Mouse (Mus musculus): ENCODE results near the gene Prom2. TPM values are rescaled to one million over a fixed set of nuclear protein-coding genes. Genes with fewer than 3 reads are reported as not detected.

Prom2 gene
- polyA plus RNA-seq, 1 experiment from 2014 or later: not detected

DNA sequence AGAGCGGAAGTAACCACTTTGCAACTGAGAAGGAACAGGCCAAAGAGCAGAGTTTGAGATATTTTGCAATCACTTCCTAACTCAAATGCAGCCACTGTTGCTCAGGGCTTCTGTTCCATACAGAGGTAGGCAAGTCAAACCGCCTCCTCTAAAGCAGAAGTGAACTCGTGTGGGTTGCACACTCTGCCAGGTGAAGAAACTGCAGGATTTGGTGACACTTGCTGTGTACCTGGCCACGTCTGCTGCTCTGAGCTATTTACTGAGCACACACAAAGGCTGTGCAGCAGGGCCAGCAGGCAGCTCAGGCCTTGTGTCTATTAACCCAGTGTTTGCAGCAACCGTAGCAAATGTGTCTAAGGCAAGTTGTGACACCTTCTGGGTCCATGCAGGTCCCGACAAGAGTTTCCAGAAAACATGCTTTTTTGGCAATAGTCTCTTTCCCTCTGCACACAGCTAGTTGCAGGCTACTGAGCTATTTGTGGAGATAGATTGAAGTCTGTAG, 35.1 kb downstream of the Prom2 start:
- Histone ChIP-seq H3K9me3 (replicated peaks) (no peaks in the 10 kb centered on the region), H3K4me3 (no peak overlapping the region), H3K27me3 (no peaks in the 10 kb centered on the region), H3K27ac (no peak overlapping the region), H3K4me1 (peaks cover 20% of the 10 kb centered on the region), H3K4me2 (no peak overlapping the region), H3K36me3 (ENCODE audit: poor library complexity, severe bottlenecking) (peaks cover 12% of the 10 kb centered on the region), H3K9ac (no peak overlapping the region)
- WGBS: 87% methylated on average over 6 of the region's 6 CpGs
- ATAC-seq: no peak

DNA sequence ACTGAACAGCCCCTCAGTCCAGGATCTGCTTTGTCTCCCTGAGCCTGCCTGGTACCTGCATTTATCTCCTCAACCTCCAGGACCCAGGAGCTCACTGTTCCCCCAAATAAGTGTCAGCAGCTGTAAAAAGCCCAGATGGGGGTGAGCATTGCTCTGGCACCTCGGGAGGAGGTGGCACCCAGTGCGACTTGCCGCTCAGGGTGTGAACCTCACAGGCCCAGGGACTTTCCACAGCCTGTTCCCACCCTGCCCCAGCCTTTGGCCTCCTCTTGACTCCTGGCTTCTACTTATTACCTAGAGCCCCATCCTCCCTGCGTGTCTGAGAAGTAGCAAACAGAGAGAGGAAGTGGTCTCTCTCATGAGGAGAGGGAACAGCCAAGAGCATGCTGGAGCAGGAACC, 36.1 kb downstream of the Prom2 start:
- Histone ChIP-seq H3K27me3 (no peaks in the 10 kb centered on the region), H3K9ac (no peak overlapping the region), H3K27ac (no peak overlapping the region), H3K36me3 (ENCODE audit: poor library complexity, severe bottlenecking) (peaks cover 12% of the 10 kb centered on the region), H3K4me1 (peaks cover 17% of the 10 kb centered on the region), H3K4me3 (no peak overlapping the region), H3K9me3 (replicated peaks) (no peaks in the 10 kb centered on the region), H3K4me2 (no peak overlapping the region)
- ATAC-seq: no peak
- 79% methylated on average over 4 of the region's 4 CpGs for WGBS

DNA sequence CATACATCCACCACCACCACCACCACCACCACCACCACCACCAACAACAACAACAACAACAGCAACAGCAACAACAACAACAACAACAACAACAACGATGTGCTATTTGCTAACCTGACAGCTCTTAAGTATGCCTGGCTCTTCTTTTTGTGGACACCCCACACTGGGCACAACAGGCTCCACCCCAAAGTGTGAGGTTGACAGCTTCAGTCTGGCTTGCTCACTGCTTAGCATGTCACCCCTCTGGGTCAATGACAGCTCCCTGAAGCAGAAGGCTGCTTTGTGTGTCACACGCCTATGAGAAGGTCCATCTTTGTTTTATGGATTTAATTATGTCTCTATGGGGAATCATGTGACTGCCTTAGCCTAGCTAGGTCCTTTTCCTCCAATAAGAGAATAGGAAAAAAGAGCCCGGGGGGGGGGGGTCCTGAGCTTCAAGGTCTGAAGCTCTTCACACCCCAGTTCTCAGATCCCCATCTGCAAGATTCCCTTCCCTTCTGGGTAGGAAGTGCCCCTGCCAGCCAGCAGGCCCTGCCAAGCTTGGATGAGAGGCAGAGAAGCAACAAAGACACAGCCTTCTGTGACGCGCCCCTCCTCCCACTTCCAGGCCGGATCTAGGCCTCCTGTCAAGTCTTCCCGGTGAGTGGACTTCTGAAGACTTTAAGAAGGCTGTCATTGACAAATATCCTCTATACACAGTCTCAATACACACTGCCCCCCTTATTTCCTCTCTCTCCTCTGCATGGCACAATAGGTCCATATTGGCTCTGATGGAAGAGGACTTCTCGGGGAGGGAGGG, 37.3 kb downstream of the Prom2 start:
- ATAC-seq: peak; percentile 57
- H3K9me3 ChIP-seq (replicated peaks): no peaks in the 10 kb centered on the region
- H3K4me2 ChIP-seq: no peak overlapping the region
- H3K36me3 ChIP-seq (ENCODE audit: poor library complexity, severe bottlenecking): peaks cover under 1% of the 10 kb centered on the region
- no peak overlapping the region for H3K9ac ChIP-seq
- peaks cover 17% of the 10 kb centered on the region for H3K4me1 ChIP-seq
- peak overlapping the region; percentile 57 for H3K27ac ChIP-seq
- H3K4me3 ChIP-seq: no peak overlapping the region
- no peaks in the 10 kb centered on the region for H3K27me3 ChIP-seq
- whole genome bisulfite sequencing: 47% methylated on average over 8 of the region's 8 CpGs

DNA sequence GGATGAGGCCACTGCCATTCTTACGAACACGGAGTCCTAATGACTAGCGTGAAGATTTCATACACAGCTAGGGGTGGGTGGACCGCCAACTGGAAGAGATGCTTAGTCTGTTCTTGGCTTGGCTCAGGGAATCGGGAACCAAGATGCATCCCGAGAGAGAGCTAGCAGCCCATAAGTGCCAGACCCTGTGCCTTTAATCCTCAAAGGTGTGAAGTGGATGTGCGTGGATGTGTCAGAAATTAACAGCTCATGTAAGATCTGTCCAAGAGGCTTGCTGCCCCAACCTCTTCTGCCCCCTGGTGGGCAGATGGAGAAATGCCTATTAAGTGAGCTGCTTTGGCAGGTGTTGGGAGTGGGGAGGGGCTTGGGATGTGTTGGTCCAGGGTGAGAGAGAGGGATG, 40.2 kb downstream of the Prom2 start:
- Histone ChIP-seq H3K36me3 (ENCODE audit: poor library complexity, severe bottlenecking) (no peaks in the 10 kb centered on the region), H3K4me2 (no peak overlapping the region), H3K4me1 (peaks cover 13% of the 10 kb centered on the region; the same call in 1 of the 2 replicates), H3K27me3 (no peaks in the 10 kb centered on the region), H3K4me3 (no peak overlapping the region), H3K9ac (no peak overlapping the region), H3K27ac (no peak overlapping the region), H3K9me3 (replicated peaks) (no peaks in the 10 kb centered on the region)
- peak; percentile 17; the same call in 1 of the 2 replicates for ATAC-seq
- 59% methylated on average over 7 of the region's 7 CpGs for WGBS

DNA sequence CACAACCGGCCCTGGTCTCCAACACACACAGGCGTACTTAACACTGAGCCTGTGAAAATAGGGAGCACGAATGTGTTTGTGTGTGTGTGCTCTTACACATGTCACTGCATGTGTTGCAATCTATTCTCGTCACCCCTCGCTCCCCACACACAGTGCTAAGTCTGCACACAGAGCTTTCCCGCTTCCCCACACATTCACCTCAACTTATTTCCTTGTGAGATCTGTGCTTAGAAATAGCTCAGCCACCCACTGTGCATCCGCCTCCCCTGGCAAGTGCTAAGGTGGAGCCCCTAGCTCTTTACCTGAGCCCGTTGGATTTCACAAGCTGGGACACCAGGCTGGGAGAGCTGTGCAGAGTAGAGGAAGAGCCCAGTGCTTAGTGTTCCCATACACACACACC, 42.5 kb downstream of the Prom2 start:
- no peak for ATAC-seq
- 81% methylated on average over 8 of the region's 8 CpGs for WGBS

DNA sequence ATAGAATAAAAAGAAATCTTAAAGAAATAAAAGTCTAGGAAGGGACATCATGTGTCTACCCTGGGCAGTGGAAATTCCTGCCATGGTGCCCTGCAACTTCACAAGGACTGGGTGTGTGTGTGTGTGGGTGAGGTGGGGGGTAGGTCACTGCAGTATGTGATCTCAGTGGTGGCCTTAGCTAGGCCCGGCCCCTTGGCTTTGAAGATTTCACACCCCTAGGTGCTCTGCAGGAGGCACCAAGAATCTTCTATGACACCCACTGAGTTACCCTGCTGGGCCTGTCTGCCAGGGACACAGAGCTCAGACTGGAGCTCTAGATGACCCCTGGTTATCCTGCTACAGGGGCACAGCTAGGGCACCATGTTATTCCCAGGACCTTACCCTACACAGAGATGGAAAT, 44.9 kb downstream of the Prom2 start:
- Histone ChIP-seq H3K36me3 (ENCODE audit: poor library complexity, severe bottlenecking) (no peaks in the 10 kb centered on the region), H3K27ac (no peak overlapping the region), H3K9me3 (replicated peaks) (no peaks in the 10 kb centered on the region), H3K27me3 (no peaks in the 10 kb centered on the region), H3K4me2 (no peak overlapping the region), H3K4me1 (no peaks in the 10 kb centered on the region), H3K9ac (no peak overlapping the region), H3K4me3 (no peak overlapping the region)
- 80% methylated on average over 1 of the region's 1 CpGs for WGBS
- ATAC-seq: no peak

More for the DNA sequence above, 42.5 kb downstream of the Prom2 start:
- H3K27me3 ChIP-seq: no peaks in the 10 kb centered on the region
- no peaks in the 10 kb centered on the region for H3K36me3 ChIP-seq (ENCODE audit: poor library complexity, severe bottlenecking)
- no peak overlapping the region for H3K4me3 ChIP-seq
- H3K27ac ChIP-seq: no peak overlapping the region
- no peaks in the 10 kb centered on the region for H3K9me3 ChIP-seq (replicated peaks)
- 0 out of 2 replicates have a peak, but pooled peaks cover 1% of the 10 kb centered on the region for H3K4me1 ChIP-seq
- H3K4me2 ChIP-seq: no peak overlapping the region
- no peak overlapping the region for H3K9ac ChIP-seq

DNA sequence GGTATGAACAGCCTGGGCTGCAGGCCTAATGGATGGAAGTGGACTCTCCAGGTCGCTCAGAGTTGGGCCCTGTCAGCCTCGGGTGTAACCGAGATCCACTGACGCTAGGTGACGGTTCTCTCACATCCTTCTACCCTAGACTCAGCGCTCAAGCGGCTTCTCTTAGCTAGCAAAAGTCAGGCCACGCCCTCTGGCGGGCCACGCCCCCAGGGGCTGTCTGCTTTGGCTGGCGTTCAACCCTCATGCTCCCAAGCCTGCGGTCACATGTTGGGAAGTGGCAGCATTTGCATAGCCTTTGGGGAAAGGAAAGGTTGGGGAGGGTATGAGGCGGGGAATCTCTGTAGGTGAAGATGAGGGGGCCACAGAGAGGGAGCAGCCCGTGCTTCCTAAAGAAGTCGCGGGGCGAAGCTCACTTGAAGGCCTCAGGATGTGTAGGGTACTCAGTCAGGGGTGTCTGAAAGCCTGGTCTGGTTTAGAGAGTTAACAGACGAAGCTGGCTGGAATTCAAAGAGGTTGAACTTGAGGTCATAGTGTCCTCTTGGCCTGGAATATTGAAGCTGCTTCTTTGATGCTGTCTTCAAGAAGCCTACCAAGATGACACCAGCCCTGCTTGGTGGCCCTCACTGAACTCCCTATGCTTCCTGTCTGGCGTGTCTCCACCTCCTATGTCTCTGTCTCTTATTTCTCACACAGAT, 56.6 kb downstream of the Prom2 start:
- H3K27me3 ChIP-seq: peaks cover 64% of the 10 kb centered on the region
- H3K27ac ChIP-seq: no peak overlapping the region
- H3K4me1 ChIP-seq: peaks cover 36% of the 10 kb centered on the region
- peak overlapping the region; percentile 30; the same call in 1 of the 2 replicates for H3K9ac ChIP-seq
- H3K4me2 ChIP-seq: peak overlapping the region; percentile 44
- no peaks in the 10 kb centered on the region for H3K9me3 ChIP-seq (replicated peaks)
- H3K36me3 ChIP-seq (ENCODE audit: poor library complexity, severe bottlenecking): no peaks in the 10 kb centered on the region
- ATAC-seq: peak; percentile 73
- WGBS: 8% methylated on average over 19 of the region's 19 CpGs
- peak overlapping the region; percentile 23 for H3K4me3 ChIP-seq

DNA sequence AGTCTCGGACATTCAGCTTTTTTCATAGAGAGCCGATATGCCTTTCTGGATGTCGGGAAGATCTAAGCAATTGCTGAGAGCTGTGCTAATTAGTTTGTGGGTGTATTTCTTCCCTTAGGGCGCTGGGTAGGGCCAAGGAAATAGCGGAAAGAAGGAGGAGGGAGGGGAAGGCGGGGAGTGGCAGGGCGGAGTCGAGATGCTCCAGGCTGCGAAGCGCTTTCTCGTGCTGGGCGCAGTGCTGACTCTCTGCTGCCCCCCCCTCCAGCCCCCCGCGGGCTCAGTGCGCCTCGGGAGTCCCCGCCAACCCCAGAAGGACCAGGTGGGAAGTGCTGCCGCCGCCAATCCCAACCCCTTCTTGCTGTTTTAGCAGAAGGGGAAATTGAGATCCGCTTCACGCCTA, 58.3 kb downstream of the Prom2 start:
- Histone ChIP-seq H3K4me3 (peak overlapping the region; percentile 38), H3K9me3 (replicated peaks) (no peaks in the 10 kb centered on the region), H3K36me3 (ENCODE audit: poor library complexity, severe bottlenecking) (no peaks in the 10 kb centered on the region), H3K4me1 (peaks cover 36% of the 10 kb centered on the region), H3K27me3 (peaks cover 71% of the 10 kb centered on the region), H3K4me2 (peak overlapping the region; percentile 69), H3K27ac (no peak overlapping the region), H3K9ac (no peak overlapping the region)
- 1% methylated on average over 19 of the region's 21 CpGs for WGBS
- peak; percentile 25; the same call in 1 of the 2 replicates for ATAC-seq

DNA sequence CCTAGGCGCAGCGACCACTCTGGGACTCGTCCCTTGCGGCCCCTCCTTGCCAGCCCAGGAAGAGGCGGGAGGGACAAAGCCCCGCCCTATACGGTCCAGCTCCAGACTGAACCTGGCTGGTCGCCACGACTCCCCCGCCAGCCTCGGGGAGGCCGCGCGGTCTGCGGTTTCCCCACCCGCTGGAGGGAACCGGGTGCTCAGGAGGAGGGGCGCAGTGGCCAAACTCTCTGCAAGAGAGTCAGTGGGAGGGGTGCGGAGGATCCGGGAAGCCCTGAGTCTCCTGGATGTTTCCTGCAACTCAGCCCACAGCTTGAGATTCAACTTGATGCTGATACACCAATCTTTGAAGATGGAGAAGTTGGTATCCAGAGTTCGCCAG, 58.7 kb downstream of the Prom2 start:
- no peaks in the 10 kb centered on the region for H3K36me3 ChIP-seq (ENCODE audit: poor library complexity, severe bottlenecking)
- H3K4me1 ChIP-seq: peaks cover 36% of the 10 kb centered on the region
- H3K9me3 ChIP-seq (replicated peaks): no peaks in the 10 kb centered on the region
- H3K4me3 ChIP-seq: peak overlapping the region; percentile 38
- H3K9ac ChIP-seq: peak overlapping the region; percentile 40; the same call in 1 of the 2 replicates
- no peak overlapping the region for H3K27ac ChIP-seq
- H3K27me3 ChIP-seq: peaks cover 71% of the 10 kb centered on the region
- ATAC-seq: peak; percentile 64; the same call in 1 of the 2 replicates
- H3K4me2 ChIP-seq: peak overlapping the region; percentile 69
- WGBS: under 1% methylated on average over 21 of the region's 21 CpGs

DNA sequence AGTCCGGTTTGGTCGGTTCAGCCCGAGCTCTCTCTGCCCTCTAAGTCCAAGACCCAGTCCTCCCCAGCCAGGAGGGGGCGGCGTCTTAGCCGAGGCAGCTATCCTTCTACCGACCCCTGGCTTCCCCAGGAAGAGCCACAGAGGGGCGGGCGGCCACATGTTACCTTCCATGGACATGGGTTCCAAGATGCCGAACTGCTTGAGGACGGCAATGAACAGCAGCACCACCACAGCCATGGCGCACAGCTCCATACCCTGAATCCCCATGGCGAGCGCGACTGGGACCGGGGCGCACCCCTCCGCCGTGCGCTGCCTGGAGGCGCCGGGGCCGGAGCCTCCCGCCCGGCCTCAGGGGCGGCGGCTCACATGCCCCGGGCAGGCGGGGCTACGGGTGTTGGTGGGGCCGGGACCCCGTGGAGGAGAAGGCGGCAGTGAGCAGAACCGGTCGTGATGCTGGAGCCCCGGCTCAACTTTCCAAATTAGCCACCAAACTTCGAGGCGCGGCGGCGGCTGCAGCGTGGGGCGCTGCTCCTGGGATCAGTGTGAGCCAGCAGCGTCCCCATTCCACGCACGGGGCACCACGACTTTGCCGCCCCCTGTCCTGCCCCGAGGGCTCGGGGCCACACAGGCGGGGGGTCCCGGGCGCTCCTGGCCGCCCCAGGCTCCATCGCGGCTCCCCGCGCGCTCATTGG, 59.3 kb downstream of the Prom2 start:
- H3K9me3 ChIP-seq (replicated peaks): no peaks in the 10 kb centered on the region
- H3K4me3 ChIP-seq: peak overlapping the region; percentile 38
- H3K4me2 ChIP-seq: peak overlapping the region; percentile 69
- ATAC-seq: no peak
- H3K36me3 ChIP-seq (ENCODE audit: poor library complexity, severe bottlenecking): no peaks in the 10 kb centered on the region
- H3K27ac ChIP-seq: no peak overlapping the region
- WGBS: under 1% methylated on average over 56 of the region's 59 CpGs
- peak overlapping the region; percentile 40; the same call in 1 of the 2 replicates for H3K9ac ChIP-seq
- H3K27me3 ChIP-seq: peaks cover 71% of the 10 kb centered on the region
- peaks cover 36% of the 10 kb centered on the region for H3K4me1 ChIP-seq

DNA sequence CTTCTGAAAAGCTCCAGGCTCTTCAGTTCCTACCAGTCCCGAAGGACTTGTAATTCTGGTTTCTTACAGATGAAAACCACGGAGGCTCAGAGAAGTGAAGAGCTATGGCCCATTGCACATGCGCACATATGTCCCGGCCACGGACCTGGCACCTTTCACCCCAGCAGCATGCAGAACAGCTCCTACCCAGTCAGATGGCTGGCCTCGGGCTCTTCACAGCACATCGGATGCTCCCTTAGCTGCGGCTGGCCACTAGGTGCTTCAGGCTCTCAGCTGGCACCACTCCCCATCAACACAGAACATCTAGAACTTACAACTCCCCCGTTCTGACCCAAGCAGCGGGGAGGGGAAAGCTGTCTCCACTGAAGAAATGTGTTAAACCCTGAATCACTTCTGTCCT, 61.5 kb downstream of the Prom2 start:
- no peak overlapping the region for H3K27ac ChIP-seq
- H3K9ac ChIP-seq: no peak overlapping the region
- peaks cover 32% of the 10 kb centered on the region for H3K4me1 ChIP-seq
- peaks cover 59% of the 10 kb centered on the region for H3K27me3 ChIP-seq
- ATAC-seq: no peak
- WGBS: 65% methylated on average over 10 of the region's 10 CpGs
- no peak overlapping the region for H3K4me3 ChIP-seq
- H3K4me2 ChIP-seq: no peak overlapping the region
- no peaks in the 10 kb centered on the region for H3K9me3 ChIP-seq (replicated peaks)
- H3K36me3 ChIP-seq (ENCODE audit: poor library complexity, severe bottlenecking): no peaks in the 10 kb centered on the region

DNA sequence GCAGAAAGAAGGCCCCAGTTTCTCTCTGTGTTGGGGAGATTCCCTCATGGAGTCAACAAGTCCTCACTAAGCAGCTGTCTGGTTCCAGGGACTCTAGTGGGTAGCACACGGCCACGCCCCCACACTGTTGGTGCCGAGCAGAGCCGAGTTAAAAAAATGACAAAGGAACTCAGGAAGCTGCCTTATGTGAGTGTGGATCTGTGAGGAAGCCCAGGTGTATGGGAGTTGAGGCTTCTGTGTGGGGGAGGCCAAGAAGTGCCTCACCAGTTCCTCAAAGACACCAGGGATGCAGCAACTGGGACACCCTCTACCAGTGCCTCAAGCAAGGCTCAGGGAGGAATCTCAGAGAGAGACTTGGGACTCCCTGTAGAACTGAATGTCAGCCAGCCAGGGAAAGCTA, 62.1 kb downstream of the Prom2 start:
- no peak overlapping the region for H3K4me3 ChIP-seq
- H3K27me3 ChIP-seq: peaks cover 53% of the 10 kb centered on the region
- no peak for ATAC-seq
- 79% methylated on average over 4 of the region's 4 CpGs for WGBS
- H3K9ac ChIP-seq: no peak overlapping the region
- H3K27ac ChIP-seq: no peak overlapping the region
- H3K9me3 ChIP-seq (replicated peaks): no peaks in the 10 kb centered on the region
- H3K4me2 ChIP-seq: no peak overlapping the region
- peaks cover 27% of the 10 kb centered on the region for H3K4me1 ChIP-seq
- H3K36me3 ChIP-seq (ENCODE audit: poor library complexity, severe bottlenecking): no peaks in the 10 kb centered on the region
